Mouse (Mus musculus): ENCODE measurements around the gene Epb42.
A peak's percentile ranks its signal among the peaks of the same experiment; 100 is the strongest.
"Not testable (repeated sequence)": the region's sequence is repeated elsewhere in the genome, so short reads cannot be mapped to it uniquely, and the experiment has no call there.

Epb42 gene

GRCm38 (mm10) chr2:121036733-121037341, at the start of gene Epb42:
Epb42 (minus strand) TSS chr2:121037072.
- peak; percentile 40 to 58 for DNase-seq (ENCODE audit: low spot score in 2 of 2)

- no peak for DNase-seq (ENCODE audit: low spot score in 2 of 2)
Observed at GRCm38 (mm10) chr2:121085480-121086185, 48.8 kb upstream of the Epb42 start, which contains the start of gene Tgm5. Tgm5 (minus strand) TSS chr2:121085841.

DNA sequence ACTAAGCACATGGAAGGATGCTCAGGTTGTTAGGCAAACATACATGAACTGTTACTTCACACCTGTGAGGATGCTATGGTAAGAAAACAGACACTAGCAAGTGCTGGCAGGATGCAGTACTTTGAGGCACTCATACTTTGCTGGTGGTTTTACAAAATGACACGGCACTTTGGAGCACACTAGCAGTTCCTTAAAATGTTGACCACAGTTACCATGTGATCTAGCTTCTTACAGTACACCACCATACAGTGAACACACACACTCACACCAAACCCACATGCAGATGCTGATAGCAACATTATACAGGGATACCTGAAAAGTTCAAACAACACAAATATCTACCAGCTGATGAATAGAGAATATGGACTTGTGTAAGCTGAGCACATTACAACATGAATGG, 45.8 kb upstream of the Epb42 start:
- no peak for DNase-seq (ENCODE audit: low spot score in 2 of 2)

- no peak for DNase-seq (ENCODE audit: low spot score in 2 of 2)
Observed at GRCm38 (mm10) chr2:121074747-121075146, 37.9 kb upstream of the Epb42 start.

- DNase-seq (ENCODE audit: low spot score in 2 of 2): no peak
Observed at GRCm38 (mm10) chr2:121071871-121072270, 35.0 kb upstream of the Epb42 start.

DNA sequence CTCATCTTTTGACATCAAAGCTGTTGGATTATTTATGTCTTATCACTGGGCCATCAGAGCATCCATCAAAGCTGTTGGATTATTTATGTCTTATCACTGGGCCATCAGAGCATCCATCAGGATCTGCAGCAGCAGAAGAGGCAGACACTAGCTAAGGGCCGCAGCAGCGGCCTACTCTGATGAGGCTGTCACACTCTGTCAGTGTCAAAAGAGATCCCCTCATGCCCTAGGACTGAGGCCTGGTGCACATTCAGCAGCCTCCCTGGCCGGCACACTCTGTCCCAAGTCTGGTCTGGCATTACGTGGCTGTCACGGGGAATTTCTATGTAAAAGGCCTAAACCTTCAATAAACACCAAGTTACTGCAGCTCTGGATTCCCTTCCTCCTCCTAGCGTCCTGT, 32.6 kb upstream of the Epb42 start:
- no peak for DNase-seq (ENCODE audit: low spot score in 2 of 2)

DNA sequence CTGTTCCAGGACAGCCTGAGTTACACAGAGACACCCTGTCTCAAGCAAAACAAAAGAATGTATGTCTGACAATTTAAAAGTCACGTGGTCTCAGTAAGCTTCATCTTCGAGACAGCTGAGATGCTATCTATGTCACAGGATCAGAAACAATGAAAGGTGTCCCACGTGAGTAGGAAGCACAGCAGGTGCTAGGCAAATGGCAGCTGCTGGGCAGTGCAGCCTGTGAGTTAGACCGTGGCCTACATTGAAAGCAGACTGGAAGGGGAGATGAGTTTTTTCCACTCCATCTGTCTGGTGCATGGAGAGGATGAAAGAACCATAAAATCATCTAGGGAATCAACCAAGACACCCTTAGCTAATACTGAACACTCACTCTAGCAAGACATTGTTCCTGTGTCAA, 30.2 kb upstream of the Epb42 start:
- DNase-seq (ENCODE audit: low spot score in 2 of 2): no peak

- DNase-seq (ENCODE audit: low spot score in 2 of 2): no peak
Observed at GRCm38 (mm10) chr2:121061315-121061714, 24.4 kb upstream of the Epb42 start.

- DNase-seq (ENCODE audit: low spot score in 2 of 2): no peak
Observed at GRCm38 (mm10) chr2:121057997-121058396, 21.1 kb upstream of the Epb42 start.

- peak in 1 of 2 experiments; percentile 10 for DNase-seq (ENCODE audit: low spot score in 2 of 2)
Observed at GRCm38 (mm10) chr2:121055915-121056314, 19.0 kb upstream of the Epb42 start.

GRCm38 (mm10) chr2:121054060-121054459, 17.2 kb upstream of the Epb42 start:
- no peak for DNase-seq (ENCODE audit: low spot score in 2 of 2)

DNA sequence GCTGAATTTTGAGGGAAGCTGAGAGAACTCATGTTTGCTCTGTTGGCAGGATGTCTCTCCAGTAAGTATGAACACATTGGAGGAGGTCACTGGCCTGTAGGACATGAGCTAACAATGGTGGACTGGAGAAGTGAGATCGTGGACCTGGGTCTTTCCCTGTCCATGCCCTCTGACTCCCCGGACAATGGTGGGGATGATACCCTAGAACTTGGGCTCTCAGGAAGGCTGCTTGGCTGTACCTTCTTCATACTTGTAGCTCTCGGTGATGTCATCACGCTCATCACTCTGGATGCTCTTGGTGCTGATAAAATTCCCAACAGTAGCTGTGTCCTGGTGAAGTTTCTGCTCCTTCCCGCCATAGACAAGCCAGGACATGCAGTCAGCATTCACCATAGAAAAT, 15.3 kb upstream of the Epb42 start:
- no peak for DNase-seq (ENCODE audit: low spot score in 2 of 2)

GRCm38 (mm10) chr2:121045653-121046052, 8.8 kb upstream of the Epb42 start:
- DNase-seq (ENCODE audit: low spot score in 2 of 2): no peak

DNA sequence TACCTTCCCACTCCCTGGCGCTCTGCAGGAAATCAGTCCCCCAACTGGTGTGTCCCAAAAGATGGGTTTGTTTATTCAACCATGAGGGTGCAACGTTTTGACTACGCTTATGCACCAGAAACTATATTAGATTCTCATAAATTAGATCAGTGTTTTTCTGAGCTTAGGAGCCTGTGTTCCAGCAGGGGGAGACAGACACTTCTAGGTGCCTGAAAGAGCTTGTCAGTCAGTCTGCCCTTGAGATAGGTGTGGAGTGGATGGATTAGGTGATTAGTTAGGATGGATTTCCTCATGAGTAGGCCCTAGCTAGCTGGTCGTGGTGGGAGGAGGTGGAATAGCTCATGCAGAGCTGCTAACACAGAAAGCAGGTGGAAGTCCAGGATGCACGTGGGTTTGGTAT, 4.2 kb upstream of the Epb42 start:
- DNase-seq (ENCODE audit: low spot score in 2 of 2): peak in 1 of 2 experiments; percentile 32

DNA sequence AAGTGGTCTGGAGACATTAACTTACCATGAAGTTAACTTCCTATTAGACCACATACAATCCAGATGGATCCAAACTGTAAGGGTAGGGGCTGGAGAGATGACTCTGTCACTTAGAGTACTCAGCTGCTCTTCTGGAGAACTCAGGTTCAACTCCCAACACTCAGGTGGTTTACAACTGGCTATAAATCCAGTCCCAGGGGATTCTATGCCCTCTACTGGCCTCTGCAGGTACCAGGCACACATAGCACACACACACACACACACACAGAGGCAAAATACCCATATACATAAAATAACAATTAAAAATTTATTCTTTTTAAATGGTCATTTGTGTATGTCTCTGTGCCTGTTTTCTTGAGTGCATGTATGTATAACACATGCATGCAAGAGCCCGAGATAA, 2.5 kb upstream of the Epb42 start:
- no peak for DNase-seq (ENCODE audit: low spot score in 2 of 2)

- DNase-seq (ENCODE audit: low spot score in 2 of 2): not testable (repeated sequence)
Observed at GRCm38 (mm10) chr2:121038851-121039250, 2.0 kb upstream of the Epb42 start.

GRCm38 (mm10) chr2:121022918-121023317, 14.0 kb downstream of the Epb42 start:
- DNase-seq (ENCODE audit: low spot score in 2 of 2): no peak

DNA sequence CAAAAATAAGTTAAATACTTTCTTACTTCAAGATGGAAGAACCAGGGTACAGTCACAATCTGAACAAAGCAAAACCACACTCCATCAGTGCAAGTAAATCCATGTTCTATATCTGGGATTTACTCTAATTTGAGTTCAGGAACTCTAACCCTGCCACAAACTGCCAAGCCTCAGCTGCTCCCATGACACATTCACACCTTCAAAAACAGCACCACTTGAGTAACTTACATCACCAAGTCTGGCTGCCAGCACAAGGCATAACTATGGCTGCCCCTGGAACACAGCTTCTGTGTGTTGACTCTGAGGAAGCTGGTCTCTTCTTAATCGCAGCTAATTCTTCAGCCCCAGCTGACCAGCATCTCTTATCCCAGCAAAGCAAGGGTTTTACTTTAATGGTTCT, 19.7 kb downstream of the Epb42 start:
- DNase-seq (ENCODE audit: low spot score in 2 of 2): no peak

GRCm38 (mm10) chr2:121016226-121016625, 20.6 kb downstream of the Epb42 start:
- no peak for DNase-seq (ENCODE audit: low spot score in 2 of 2)

GRCm38 (mm10) chr2:121015507-121015906, 21.4 kb downstream of the Epb42 start:
- DNase-seq (ENCODE audit: low spot score in 2 of 2): no peak

DNA sequence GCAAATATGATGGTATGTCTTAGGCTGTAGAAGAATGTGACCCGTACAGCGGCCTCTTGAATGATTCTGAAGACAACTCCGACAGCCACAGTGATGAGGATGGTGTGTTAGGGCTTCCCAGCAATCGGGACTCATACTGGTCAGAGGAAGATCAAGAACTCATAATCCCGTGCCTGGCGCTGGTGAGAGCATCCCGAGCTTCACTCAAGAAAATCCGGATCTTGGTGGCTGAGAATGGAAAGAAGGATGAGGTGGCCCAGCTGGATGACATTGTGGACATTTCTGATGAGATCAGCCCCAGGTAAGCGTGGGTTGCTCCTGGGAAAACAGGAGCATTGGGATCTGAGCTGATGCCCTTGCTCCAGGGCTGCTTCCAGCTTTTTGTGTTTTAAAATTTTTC, 24.2 kb downstream of the Epb42 start:
- DNase-seq (ENCODE audit: low spot score in 2 of 2): no peak

DNA sequence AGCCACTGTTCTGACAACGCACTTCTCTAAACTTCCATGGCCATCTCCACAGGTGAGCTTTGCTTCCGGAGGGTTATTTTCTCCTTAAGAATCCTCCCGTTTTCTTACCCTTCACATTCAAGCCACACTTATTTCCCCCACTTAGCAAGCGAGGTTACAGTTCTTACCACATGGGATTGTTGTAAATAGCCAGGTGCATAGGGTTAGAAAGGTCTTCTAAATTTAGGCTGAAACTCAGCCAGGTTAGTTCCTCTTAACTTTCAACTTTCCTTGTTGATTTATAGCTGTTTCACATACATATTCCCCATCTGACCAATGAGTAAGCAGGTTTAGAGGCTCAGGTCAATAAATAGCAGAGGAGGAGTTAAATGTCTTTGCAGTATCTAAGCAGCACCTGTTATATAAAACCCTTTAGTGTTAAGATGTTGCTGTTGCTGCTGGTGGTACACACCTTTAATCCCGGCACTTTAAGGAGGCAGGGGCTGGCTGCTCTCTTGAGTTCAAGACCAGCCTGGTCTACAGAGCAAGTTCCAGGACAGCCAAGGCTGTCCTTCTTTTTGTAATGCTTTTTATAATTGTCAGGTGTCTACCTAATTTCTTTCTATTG, 27.7 kb downstream of the Epb42 start:
- no peak for DNase-seq (ENCODE audit: low spot score in 2 of 2)

GRCm38 (mm10) chr2:121008664-121009007, 28.2 kb downstream of the Epb42 start:
- no peak for DNase-seq (ENCODE audit: low spot score in 2 of 2)

All from spleen, postnatal 14 days (tissue).